Mouse (Mus musculus): ENCODE data around the gene Jarid2. TPM values are rescaled to one million over a fixed set of nuclear protein-coding genes. Genes with fewer than 3 reads are reported as not detected.
A peak's percentile ranks its signal among the peaks of the same experiment; 100 is the strongest.
"Not testable (repeated sequence)": the region's sequence is repeated elsewhere in the genome, so short reads cannot be mapped to it uniquely, and the experiment has no call there.

Jarid2 gene
- polyA plus RNA-seq, 1 experiment from 2014 or later = 8.0 TPM

DNA sequence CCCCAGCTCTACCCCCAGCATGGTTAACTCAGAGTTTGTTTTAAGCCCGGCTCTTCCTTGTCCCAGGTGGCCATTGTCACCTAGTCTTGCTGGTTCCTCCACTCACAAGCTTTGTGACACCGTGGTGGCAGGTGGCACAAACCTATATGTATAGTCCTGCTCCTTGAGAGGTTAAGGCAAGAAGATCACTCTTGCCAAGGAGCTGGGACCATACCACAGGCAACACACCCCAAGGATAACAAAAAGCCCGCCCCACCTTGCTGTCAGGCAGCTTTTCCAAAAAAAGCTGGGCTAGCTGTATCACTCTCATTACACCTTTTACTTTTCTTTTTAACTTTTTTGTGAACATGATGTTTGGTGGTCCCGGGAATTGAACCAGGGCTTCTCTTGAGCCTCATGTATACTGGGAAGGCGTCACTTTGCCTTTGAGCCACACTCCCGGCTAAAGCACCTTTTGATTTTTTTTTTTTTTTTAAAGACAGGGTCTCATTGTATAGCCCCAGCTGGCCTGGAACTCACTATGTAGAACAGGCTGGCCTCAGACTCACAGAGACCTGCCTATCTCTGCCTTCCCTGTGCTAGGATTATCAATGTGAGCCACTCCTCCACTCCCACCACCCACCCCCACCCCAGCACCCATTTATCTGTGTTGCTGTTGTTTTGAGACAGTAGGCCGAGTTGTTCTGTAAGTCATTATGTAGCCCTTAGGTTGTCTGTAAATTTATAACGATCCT, 19.4 kb upstream of the Jarid2 start:
- 0 out of 2 replicates have a peak overlapping the region, but pooled peaks have one; percentile 45 for H3K27ac ChIP-seq (replicated peaks)
- H3K36me3 ChIP-seq (ENCODE audit: control insufficient read depth, insufficient read depth, low read length) = no peaks in the 10 kb centered on the region
- no peak overlapping the region for H3K4me2 ChIP-seq (replicated peaks; ENCODE audit: low read depth)
- H3K9ac ChIP-seq (ENCODE audit: low read length) = no peak overlapping the region
- no peak for DNase-seq (ENCODE audit: low spot score)
- no peak for TF ChIP-seq EP300 (optimal IDR thresholded peaks at IDR 0.05)
- no peaks in the 10 kb centered on the region for H3K9me3 ChIP-seq (ENCODE audit: control insufficient read depth, low read length)
- no peaks in the 10 kb centered on the region for H3K27me3 ChIP-seq (ENCODE audit: control insufficient read depth, insufficient read depth, low read length)
- WGBS = 70% methylated on average over 8 of the region's 8 CpGs
- H3K4me1 ChIP-seq (replicated peaks; ENCODE audit: control insufficient read depth, insufficient read depth) = no peaks in the 10 kb centered on the region
- H3K4me3 ChIP-seq (ENCODE audit: low read depth, low read length) = no peak overlapping the region
- no peak for ATAC-seq (ENCODE audit: low FRiP score, low TSS enrichment)

DNA sequence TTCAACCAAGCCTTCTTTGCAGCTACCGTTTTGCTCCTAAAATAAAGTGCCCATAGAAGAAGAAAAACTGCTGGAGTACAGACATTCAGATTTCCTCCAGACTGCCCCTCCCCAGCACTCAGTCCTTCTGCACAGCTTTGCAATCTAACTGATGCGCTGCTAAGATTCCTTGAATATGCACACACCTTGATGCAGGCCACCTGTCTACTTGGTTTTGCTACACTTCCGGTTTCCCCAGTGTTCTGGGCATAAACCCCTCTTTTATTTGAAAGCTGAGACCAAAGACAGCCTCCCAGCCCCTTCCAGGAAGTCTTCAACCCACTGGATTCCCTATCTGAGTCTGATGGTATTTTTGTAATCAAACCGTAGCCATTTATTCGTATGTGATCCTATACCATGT, 18.2 kb upstream of the Jarid2 start:
- ATAC-seq (ENCODE audit: low FRiP score, low TSS enrichment) (no peak), DNase-seq (ENCODE audit: low spot score) (no peak)
- H3K4me3 ChIP-seq (ENCODE audit: low read depth, low read length) = no peak overlapping the region
- no peak overlapping the region for H3K9ac ChIP-seq (ENCODE audit: low read length)
- TF ChIP-seq EP300 (optimal IDR thresholded peaks at IDR 0.05) = no peak
- TF ChIP-seq CTCF (IDR thresholded peaks at IDR 0.05; ENCODE audit: low read depth) = no peak
- H3K27ac ChIP-seq (replicated peaks) = no peak overlapping the region
- no peaks in the 10 kb centered on the region for H3K4me1 ChIP-seq (replicated peaks; ENCODE audit: control insufficient read depth, insufficient read depth)
- no peaks in the 10 kb centered on the region for H3K27me3 ChIP-seq (ENCODE audit: control insufficient read depth, insufficient read depth, low read length)
- H3K4me2 ChIP-seq (replicated peaks; ENCODE audit: low read depth) = no peak overlapping the region
- no peaks in the 10 kb centered on the region for H3K9me3 ChIP-seq (ENCODE audit: control insufficient read depth, low read length)
- WGBS = 38% methylated on average over 5 of the region's 5 CpGs
- H3K36me3 ChIP-seq (ENCODE audit: control insufficient read depth, insufficient read depth, low read length) = no peaks in the 10 kb centered on the region

DNA sequence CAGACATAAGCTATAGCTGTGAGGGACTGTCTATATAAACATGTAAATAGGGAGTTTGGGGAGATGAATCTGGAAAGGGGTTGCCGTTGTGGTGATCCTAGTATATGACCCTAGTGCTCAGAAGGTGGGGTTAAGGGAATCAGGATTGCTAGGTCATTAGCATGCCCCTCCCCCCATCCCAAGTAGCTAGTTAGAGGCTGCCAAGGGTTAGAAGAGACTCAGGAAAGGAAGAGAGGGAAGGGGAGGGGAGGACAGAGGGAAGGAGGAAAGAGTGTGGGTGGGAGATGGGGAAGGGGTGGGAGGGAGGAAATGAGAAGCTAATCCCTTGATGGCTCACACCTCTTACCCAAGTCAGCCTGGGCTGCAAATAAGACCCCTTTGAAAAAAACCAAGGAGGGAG, 17.4 kb upstream of the Jarid2 start:
- no peaks in the 10 kb centered on the region for H3K27me3 ChIP-seq (ENCODE audit: control insufficient read depth, insufficient read depth, low read length)
- no peaks in the 10 kb centered on the region for H3K36me3 ChIP-seq (ENCODE audit: control insufficient read depth, insufficient read depth, low read length)
- ATAC-seq (ENCODE audit: low FRiP score, low TSS enrichment) (no peak), DNase-seq (ENCODE audit: low spot score) (no peak)
- no peaks in the 10 kb centered on the region for H3K4me1 ChIP-seq (replicated peaks; ENCODE audit: control insufficient read depth, insufficient read depth)
- no peak overlapping the region for H3K27ac ChIP-seq (replicated peaks)
- no peaks in the 10 kb centered on the region for H3K9me3 ChIP-seq (ENCODE audit: control insufficient read depth, low read length)
- no peak overlapping the region for H3K4me2 ChIP-seq (replicated peaks; ENCODE audit: low read depth)
- no peak overlapping the region for H3K9ac ChIP-seq (ENCODE audit: low read length)
- TF ChIP-seq EP300 (optimal IDR thresholded peaks at IDR 0.05) (no peak), CTCF (IDR thresholded peaks at IDR 0.05; ENCODE audit: low read depth) (no peak)
- 40% methylated on average over 1 of the region's 1 CpGs for WGBS
- H3K4me3 ChIP-seq (ENCODE audit: low read depth, low read length) = no peak overlapping the region

DNA sequence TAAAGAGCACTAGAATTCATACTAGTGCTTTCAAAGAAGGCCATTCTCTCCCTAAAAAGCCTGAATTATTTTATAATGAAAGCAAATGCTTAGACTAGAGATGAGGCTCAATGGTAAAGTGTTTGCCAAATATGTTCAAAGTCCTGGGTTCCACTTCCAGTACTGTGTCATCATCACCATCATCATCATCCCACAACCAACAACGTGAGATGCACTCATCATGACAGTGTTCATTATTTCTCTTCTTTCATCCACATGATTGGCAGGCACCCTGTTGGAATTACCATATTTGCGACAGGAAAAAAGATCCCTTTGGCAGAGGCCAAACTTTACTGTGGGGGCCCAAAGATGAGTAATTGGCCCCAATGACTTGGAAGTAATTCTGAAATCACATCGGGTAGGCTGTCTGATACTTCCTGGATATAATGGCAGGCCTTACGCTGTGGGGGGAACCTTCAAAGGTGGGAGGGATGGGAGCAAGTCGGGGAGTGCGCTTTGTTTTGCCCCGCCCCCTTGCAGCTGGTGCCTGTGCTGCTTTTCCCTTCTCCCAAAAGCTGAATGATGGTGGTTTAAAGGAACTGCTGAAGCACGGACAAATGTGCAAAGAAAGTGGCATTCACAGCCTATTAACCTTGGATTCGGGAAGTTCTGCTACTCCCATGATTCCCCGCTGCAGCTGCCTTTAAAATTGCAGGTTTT, 13.9 kb upstream of the Jarid2 start:
- no peaks in the 10 kb centered on the region for H3K27me3 ChIP-seq (ENCODE audit: control insufficient read depth, insufficient read depth, low read length)
- no peak overlapping the region for H3K9ac ChIP-seq (ENCODE audit: low read length)
- no peaks in the 10 kb centered on the region for H3K36me3 ChIP-seq (ENCODE audit: control insufficient read depth, insufficient read depth, low read length)
- no peak overlapping the region for H3K4me3 ChIP-seq (ENCODE audit: low read depth, low read length)
- WGBS = 49% methylated on average over 10 of the region's 10 CpGs
- no peaks in the 10 kb centered on the region for H3K4me1 ChIP-seq (replicated peaks; ENCODE audit: control insufficient read depth, insufficient read depth)
- no peak overlapping the region for H3K27ac ChIP-seq (replicated peaks)
- H3K9me3 ChIP-seq (ENCODE audit: control insufficient read depth, low read length) = no peaks in the 10 kb centered on the region
- ATAC-seq (ENCODE audit: low FRiP score, low TSS enrichment) (no peak), DNase-seq (ENCODE audit: low spot score) (no peak)
- H3K4me2 ChIP-seq (replicated peaks; ENCODE audit: low read depth) = no peak overlapping the region
- TF ChIP-seq CTCF (IDR thresholded peaks at IDR 0.05; ENCODE audit: low read depth) = no peak
- TF ChIP-seq EP300 (optimal IDR thresholded peaks at IDR 0.05) = no peak

DNA sequence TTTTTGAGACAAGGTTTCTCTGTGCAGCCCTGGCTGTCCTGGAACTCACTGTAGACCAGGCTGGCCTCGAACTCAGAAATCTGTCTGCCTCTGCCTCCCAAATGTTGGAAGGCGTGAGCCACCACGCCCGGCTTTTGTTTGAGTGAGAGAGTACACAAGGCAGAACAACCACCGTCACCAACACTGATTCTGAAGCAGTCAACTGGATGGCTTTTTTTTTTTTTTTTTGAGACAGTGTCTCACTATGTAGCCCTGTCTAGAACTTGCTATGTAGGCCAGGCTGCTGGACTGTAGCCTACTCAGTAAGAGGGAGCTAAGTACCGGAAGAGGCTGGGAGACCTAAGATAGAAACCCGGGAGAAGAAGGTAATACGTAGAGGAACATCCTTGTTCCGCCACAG, 11.4 kb upstream of the Jarid2 start:
- H3K4me1 ChIP-seq (replicated peaks; ENCODE audit: control insufficient read depth, insufficient read depth) = no peaks in the 10 kb centered on the region

DNA sequence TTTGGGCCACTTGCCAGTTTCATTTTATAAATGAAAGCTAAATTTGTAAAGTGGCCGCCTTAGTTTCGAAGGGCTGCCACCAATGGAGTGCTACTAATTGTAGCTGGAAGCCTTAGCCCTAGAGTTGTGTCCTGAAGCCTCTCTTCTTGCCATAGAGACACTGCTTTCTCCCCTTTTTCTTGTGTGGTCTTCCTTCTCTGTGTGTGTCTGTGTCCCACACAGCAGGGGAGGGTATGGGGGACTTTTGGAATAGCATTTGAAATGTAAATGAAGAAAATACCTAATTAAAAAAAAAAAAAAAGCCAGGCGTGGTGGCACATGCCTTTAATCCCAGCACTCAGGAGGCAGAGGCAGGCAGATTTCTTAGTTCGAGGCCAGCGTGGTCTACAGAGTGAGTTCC, 10.8 kb upstream of the Jarid2 start:
- H3K36me3 ChIP-seq (ENCODE audit: control insufficient read depth, insufficient read depth, low read length); H3K27ac ChIP-seq (replicated peaks); H3K9ac ChIP-seq (ENCODE audit: low read length); H3K9me3 ChIP-seq (ENCODE audit: control insufficient read depth, low read length); H3K27me3 ChIP-seq (ENCODE audit: control insufficient read depth, insufficient read depth, low read length); DNase-seq (ENCODE audit: low spot score); H3K4me3 ChIP-seq (ENCODE audit: low read depth, low read length); H3K4me2 ChIP-seq (replicated peaks; ENCODE audit: low read depth); ATAC-seq (ENCODE audit: low FRiP score, low TSS enrichment); H3K4me1 ChIP-seq (replicated peaks; ENCODE audit: control insufficient read depth, insufficient read depth): not testable (repeated sequence)
- 87% methylated on average over 5 of the region's 5 CpGs for WGBS

More for the DNA sequence above, 11.4 kb upstream of the Jarid2 start:
- WGBS = 89% methylated on average over 9 of the region's 9 CpGs
- TF ChIP-seq EP300 (optimal IDR thresholded peaks at IDR 0.05) = no peak
- no peak for TF ChIP-seq CTCF (IDR thresholded peaks at IDR 0.05; ENCODE audit: low read depth)
- Histone ChIP-seq H3K36me3 (ENCODE audit: control insufficient read depth, insufficient read depth, low read length) (no peaks in the 10 kb centered on the region), H3K9ac (ENCODE audit: low read length) (no peak overlapping the region), H3K27ac (replicated peaks) (no peak overlapping the region), H3K4me3 (ENCODE audit: low read depth, low read length) (no peak overlapping the region), H3K27me3 (ENCODE audit: control insufficient read depth, insufficient read depth, low read length) (no peaks in the 10 kb centered on the region), H3K9me3 (ENCODE audit: control insufficient read depth, low read length) (no peaks in the 10 kb centered on the region), H3K4me2 (replicated peaks; ENCODE audit: low read depth) (no peak overlapping the region)
- ATAC-seq (ENCODE audit: low FRiP score, low TSS enrichment) = no peak
- DNase-seq (ENCODE audit: low spot score) = no peak

Measured in stomach, postnatal 0 days (tissue).